Mouse (Mus musculus) left cerebral cortex, postnatal 25 days (tissue): Measurements from ENCODE around the gene Edem3. TPM values are rescaled to one million over a fixed set of nuclear protein-coding genes. Genes with fewer than 3 reads are reported as not detected.

Experiments used
- DNase-seq, 2 experiments: peaks; one replicate each; pipeline ENCODE4 v3.0.0; 2022; ENCODE audit warnings: low spot score in 2 of 2, mixed read lengths in 1 of 2
- intact Hi-C: fragments of 180-260 bp; cut with DNase I; formaldehyde crosslinking; loops from one replicate; pipeline ENCODE4 v1.15.1; 2025
- total RNA-seq, 2 experiments: library from RNA; stranded (reverse); gene quantifications; 2 replicates each; pipeline ENCODE4 v1.2.3; 2021

Gene Edem3
- total RNA-seq, result 10 to 100 TPM; 38.5 to 39.7 TPM

GRCm38 (mm10) chr1:151754881-151755659 is at the start of gene Edem3:
Gene Edem3 (plus strand): TSS chr1:151755371.
- intact Hi-C loops, result loop anchor here (10.0 kb wide), 1 partner anchor 1360 kb away; the partner anchor contains the start of genes Odr4 and Tpr
- peak; percentile 98 to 100 for DNase-seq

GRCm38 (mm10) chr1:151705723-151706396 is 49.3 kb upstream of the Edem3 start:
- DNase-seq, result peak; percentile 86 to 87
- intact Hi-C loops, result loop anchor here (1.0 to 2.0 kb wide), 2 partner anchors 142 to 219 kb away; no protein-coding TSS in a partner anchor

DNA sequence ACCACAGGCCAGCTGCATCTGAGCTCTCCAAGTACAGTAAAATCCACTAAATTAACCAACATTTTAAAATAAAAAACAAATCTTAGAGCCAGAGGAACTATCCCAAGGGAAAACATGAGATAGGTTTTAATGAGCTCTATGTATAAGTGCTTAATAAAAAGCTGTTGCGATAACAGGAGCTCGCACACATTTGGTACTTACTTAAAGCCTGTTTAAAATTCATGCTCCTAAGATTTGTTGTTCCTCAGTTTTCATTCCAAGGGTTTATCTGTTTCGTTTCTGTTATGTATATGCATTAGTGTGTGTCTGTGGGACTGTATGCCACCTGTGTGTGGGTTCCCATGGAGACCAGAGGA is 48.8 kb upstream of the Edem3 start:
- DNase-seq, result no peak
- intact Hi-C loops, result loop anchor here (1.0 to 2.0 kb wide), 2 partner anchors 142 to 220 kb away; no protein-coding TSS in a partner anchor

GRCm38 (mm10) chr1:151708966-151709733 is 46.0 kb upstream of the Edem3 start:
- intact Hi-C loops, result no loop called here
- no peak for DNase-seq

GRCm38 (mm10) chr1:151709734-151710022 is 45.5 kb upstream of the Edem3 start:
- DNase-seq, result no peak
- intact Hi-C loops, result no loop called here

DNA sequence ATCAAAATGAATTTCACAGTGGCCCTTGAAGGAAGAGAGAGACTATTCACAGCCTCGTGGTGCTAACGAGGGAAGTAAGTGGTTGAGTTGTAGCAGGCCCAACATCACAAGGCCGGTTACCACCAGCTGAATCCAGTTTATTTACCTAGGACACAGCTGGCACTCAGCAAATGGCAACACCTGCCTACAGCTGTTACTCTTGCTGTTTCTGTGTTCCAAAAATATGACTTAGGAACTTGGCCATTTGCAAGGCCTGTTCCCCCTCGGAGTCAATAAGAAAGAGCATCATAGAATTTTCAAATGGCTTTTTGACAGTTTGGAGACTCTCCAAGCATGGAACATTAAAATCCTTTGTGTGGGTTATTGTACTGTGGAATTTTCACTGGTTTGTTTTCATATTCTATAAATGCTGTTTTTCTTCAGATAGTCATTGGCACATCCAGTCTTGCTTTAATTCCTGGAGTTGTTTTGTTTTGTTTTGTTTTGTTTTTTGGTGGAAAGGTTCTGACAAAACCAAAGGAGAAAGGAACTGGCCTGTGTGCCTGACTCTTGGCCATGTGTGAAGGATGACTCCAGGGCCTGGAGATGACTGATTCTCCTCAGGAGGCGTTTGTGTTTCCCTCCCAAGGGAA is 44.6 kb upstream of the Edem3 start:
- no peak for DNase-seq
- intact Hi-C loops, result no loop called here

DNA sequence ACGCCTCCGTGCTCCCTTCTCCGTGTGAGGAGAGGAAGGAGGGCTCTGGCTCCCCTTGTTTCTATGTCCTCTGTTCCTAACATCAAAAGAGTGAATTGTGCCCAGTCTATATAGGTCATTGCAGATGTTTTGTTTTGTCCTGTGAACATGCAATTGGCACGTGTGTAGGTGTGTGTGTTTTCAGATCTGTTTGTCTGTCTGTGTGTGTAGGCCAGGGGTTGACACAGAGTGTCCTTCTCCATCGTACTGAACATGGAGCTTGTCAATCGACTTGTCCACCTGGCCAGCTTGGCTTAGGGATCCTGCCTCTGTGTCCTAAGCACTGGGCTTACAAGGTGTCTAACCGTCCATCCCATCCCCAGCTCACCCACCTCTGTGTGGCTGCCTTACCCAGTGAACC is 44.1 kb upstream of the Edem3 start:
- DNase-seq, result no peak
- intact Hi-C loops, result no loop called here

DNA sequence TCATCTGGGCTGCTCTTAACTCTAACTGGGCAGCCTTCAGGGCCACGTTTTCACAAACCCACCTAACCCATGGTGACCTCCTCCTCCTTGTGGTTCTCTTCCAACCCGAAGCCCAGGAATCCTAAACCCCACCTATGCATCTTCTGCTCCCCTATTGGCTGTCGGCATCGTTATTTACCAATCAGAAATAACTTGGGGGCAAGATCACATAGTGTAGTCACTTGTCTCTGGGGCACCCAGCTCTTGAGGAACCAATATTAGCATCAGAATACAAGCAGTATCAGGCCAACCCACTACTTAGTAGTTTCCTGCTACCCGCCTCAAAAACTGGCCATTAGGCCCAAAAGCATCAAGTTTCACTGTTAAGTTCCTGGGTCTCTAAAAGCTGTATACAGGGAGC is 42.5 kb upstream of the Edem3 start:
- intact Hi-C loops, result no loop called here
- DNase-seq, result no peak

GRCm38 (mm10) chr1:151713622-151714021 is 41.5 kb upstream of the Edem3 start:
- DNase-seq, result no peak
- intact Hi-C loops, result no loop called here

DNA sequence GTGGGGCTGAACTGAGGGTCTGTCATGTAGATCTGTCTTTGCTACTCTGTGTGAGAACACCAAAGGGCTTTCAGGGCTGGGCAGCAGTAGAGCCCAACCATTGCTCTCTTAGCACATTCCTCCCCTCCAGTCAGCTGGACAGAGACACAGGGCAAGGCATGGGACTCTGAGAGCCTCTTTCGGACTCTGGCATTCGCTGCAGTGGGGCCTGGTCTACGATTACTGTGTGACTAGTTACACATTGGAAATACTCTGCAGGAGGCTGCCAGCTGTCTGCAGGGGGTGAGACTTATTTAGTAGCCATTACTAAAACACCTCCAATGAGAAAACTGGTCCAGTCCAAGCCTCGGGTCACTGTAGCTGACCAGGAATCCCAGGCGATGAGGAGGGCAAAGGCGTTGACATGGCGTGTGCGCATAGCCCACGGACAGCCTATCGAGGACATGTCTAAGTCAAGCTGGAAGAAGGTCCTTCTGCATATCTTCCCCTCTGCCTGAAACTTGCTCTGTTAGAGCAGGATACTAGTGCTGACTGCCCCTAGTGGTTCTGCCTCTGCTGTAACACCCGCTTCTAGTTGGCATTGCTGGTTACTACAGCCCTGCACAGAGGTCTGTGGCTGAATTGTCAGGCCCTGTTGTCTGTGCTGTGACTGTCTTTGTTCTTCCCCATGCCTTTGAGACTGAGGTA is 39.0 kb upstream of the Edem3 start:
- DNase-seq, result no peak
- intact Hi-C loops, result no loop called here

- DNase-seq, result no peak
- intact Hi-C loops, result no loop called here
Measured at GRCm38 (mm10) chr1:151717624-151718023, 37.5 kb upstream of the Edem3 start.

DNA sequence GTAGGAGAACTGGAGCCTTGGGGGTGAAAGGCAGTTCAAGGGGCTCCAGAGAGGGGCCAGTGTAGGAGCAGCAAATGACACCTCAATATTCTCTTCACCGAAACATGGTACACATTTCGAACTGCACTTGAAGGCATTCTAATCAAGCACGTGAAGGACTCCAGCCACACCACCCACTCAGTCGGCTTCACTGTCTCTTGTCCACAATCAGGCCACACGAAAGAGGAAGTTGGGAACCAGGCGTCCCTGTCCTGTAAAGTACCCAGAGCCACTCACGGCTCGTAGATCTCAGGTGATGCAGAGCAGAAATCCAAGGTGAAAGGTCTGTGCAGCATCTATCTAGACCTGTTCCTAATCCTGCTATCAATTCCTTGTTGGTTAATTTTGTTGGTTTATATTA is 36.6 kb upstream of the Edem3 start:
- intact Hi-C loops, result no loop called here
- no peak for DNase-seq

- intact Hi-C loops, result no loop called here
- no peak for DNase-seq
Measured at GRCm38 (mm10) chr1:151719911-151720310, 35.3 kb upstream of the Edem3 start.

DNA sequence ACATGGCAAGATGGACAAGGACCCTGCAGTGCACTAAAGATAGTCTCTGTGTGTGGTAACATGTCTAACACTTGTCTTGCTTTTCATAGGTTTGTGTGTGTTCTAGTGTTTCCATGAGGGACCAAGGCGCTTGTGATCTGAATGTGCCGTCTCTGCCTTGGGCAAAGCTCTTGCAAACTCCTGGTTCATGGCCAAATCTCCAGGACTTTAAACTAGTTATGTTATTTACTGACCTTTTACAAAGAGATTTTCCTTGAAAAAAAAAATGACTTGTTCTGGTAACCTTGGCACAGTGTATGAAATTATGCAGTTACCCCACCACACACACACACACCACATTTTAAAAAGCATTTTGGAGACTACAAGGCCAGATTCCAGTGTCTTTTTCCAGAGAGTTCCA is 34.6 kb upstream of the Edem3 start:
- no peak for DNase-seq
- intact Hi-C loops, result no loop called here

GRCm38 (mm10) chr1:151721357-151721983 is 33.7 kb upstream of the Edem3 start:
- DNase-seq, result no peak
- intact Hi-C loops, result no loop called here

DNA sequence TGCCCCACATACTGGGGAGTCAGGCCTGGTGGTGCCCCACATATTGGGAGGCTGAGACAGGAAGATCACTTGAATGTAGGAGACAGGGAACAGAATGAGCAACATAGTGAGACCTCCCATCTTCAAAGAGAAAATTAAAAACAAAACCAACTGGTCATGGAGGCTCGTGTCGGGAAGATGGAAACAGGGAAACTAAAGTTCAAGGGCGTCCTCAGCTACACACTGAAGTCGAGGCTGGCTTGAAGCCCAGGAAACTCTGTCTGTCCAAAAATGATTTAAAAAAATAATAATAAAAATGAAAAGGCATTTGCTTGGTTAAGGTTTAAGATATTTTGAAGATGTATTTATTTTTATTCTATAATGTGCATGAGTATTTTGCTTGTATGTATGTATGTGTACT is 31.4 kb upstream of the Edem3 start:
- intact Hi-C loops, result no loop called here
- no peak for DNase-seq

GRCm38 (mm10) chr1:151725590-151725989 is 29.6 kb upstream of the Edem3 start:
- DNase-seq, result no peak
- intact Hi-C loops, result no loop called here

DNA sequence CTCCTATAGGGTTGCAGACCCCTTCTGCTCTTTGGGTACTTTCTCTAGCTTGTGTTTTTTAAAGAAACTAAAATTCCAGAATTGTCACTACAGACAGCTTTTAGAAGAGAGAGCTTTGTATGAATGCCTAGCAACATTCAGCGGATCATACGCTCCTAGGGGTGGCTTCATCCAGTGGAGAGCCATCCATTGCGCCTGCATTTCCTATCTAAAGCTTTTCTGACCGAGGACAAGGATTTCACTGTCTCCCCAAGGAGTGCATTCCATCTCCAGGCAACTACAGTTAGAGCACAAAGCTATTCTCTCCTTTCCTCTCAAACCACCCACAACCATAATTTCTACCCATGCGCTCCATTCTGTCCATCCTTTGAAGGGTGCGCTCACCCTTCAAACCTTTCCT is 28.8 kb upstream of the Edem3 start:
- DNase-seq, result no peak
- intact Hi-C loops, result no loop called here

DNA sequence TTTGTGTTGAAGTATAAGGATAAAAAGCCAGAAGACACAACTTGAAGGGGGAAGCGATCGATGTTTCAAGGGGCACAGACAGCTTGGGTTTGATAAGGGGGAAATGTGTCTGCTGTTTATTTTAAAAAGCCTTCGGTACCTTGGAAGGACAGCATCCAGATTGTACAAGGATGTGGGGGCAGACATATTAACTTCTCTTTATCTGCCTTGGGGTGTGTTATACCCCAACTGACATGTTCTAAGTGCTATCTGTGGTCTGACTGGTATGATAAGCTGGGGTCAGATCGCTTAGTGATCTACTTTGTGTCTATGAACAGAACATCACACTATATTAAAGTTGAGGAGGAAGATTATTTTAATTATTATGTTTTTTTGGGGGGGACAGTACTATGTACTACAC is 27.0 kb upstream of the Edem3 start:
- intact Hi-C loops, result no loop called here
- DNase-seq, result no peak
